Mouse (Mus musculus) stomach, postnatal 0 days (tissue): ENCODE results near the gene Mmp14.

Experiments
- CTCF ChIP-seq: IDR thresholded peaks from 2 replicates; pipeline ENCODE4 v1.5.1; 2016; ENCODE audit warnings: antibody characterized with exemption, low read depth, mild to moderate bottlenecking, moderate library complexity
- EP300 ChIP-seq: optimal IDR thresholded peaks from 2 replicates; pipeline ENCODE3; 2016; ENCODE audit warnings: antibody characterized with exemption

GRCm38 (mm10) chr14:54432837-54433830 is 1.7 kb downstream of the Mmp14 start:
- TF ChIP-seq CTCF (no peak), EP300 (no peak)
